Comparison of ENCODE assay signal across 23 mouse cellular contexts in genomic region chr17:26498626-26499025, GRCm38 (mm10).
A peak's percentile ranks its signal among the peaks of the same experiment; 100 is the strongest.
DNase-seq lines count a peak whose midpoint lies in the region; ATAC-seq and TF ChIP-seq lines count a peak whose summit lies in the region.
"Had no signal": no experiment of that assay in that cellular context is flagged by ENCODE, and none has a peak within 500 bp of the region (broad histone marks: within the 10 kb centered on the region; RNA-seq: fewer than 3 reads in every experiment).

No protein-coding gene starts in this region.

- H3K4me1 ChIP-seq in heart, embryonic 13.5 days = peaks cover 37% of the 10 kb centered on the region
- peaks cover 10% of the 10 kb centered on the region; the same call in 1 of the 2 replicates for H3K4me1 ChIP-seq in lung, postnatal 0 days (ENCODE audit: insufficient read depth, low read depth, low read length)
- peaks cover 25% of the 10 kb centered on the region for H3K4me1 ChIP-seq in lung, adult 2 months (ENCODE audit: control insufficient read depth, insufficient read depth, low read length)
- peaks cover 10% of the 10 kb centered on the region for H3K4me1 ChIP-seq in intestine, embryonic 16.5 days (ENCODE audit: control insufficient read depth, insufficient read depth, low read length)
- peaks cover 11% of the 10 kb centered on the region for H3K4me1 ChIP-seq in midbrain, embryonic 14.5 days (ENCODE audit: control insufficient read depth, insufficient read depth, low read length)

- H3K9me3 ChIP-seq in heart, embryonic 13.5 days = peaks cover 6% of the 10 kb centered on the region
- H3K9me3 ChIP-seq in lung, postnatal 0 days (ENCODE audit: low read length) = no peaks in the 10 kb centered on the region
- H3K9me3 ChIP-seq in intestine, embryonic 16.5 days (ENCODE audit: control insufficient read depth, low read length) = peaks cover 5% of the 10 kb centered on the region; the same call in 1 of the 2 replicates
- no peaks in the 10 kb centered on the region for H3K9me3 ChIP-seq in midbrain, embryonic 14.5 days (ENCODE audit: control insufficient read depth, low read length)
- H3K9me3 ChIP-seq: embryonic facial prominence, embryonic 15.5 days; intestine, embryonic 15.5 days had no signal

- peak overlapping the region; percentile 46; the same call in 1 of the 2 replicates for H3K27ac ChIP-seq in heart, embryonic 13.5 days (replicated peaks)
- H3K27ac ChIP-seq in lung, postnatal 0 days (ENCODE audit: low read length) = peak overlapping the region; percentile 88; the same call in 1 of the 2 replicates
- no peak overlapping the region for H3K27ac ChIP-seq in intestine, embryonic 16.5 days (ENCODE audit: low read length)
- H3K27ac ChIP-seq in midbrain, embryonic 14.5 days (replicated peaks; ENCODE audit: low read depth, low read length) = no peak overlapping the region
- H3K27ac ChIP-seq: embryonic facial prominence, embryonic 15.5 days; forebrain, embryonic 10.5 days; hindbrain, embryonic 10.5 days; hindbrain, embryonic 14.5 days; intestine, embryonic 15.5 days had no signal

- no peak for TF ChIP-seq CTCF in lung, postnatal 0 days (IDR thresholded peaks at IDR 0.05)
- no peak for TF ChIP-seq CTCF in lung, adult 2 months (IDR thresholded peaks at IDR 0.05; ENCODE audit: insufficient read depth, low read length)

- WGBS in heart, embryonic 13.5 days = 16% methylated on average over 1 of the region's 1 CpGs
- 23% methylated on average over 1 of the region's 1 CpGs for WGBS in lung, postnatal 0 days
- 16% methylated on average over 1 of the region's 1 CpGs for WGBS in lung, adult 2 months
- 43% methylated on average over 1 of the region's 1 CpGs for WGBS in intestine, embryonic 16.5 days
- WGBS in midbrain, embryonic 14.5 days = 50% methylated on average over 1 of the region's 1 CpGs

- H3K27me3 ChIP-seq in heart, embryonic 13.5 days (replicated peaks) = no peaks in the 10 kb centered on the region
- H3K27me3 ChIP-seq in lung, postnatal 0 days (replicated peaks; ENCODE audit: insufficient read depth, low read length) = no peaks in the 10 kb centered on the region
- H3K27me3 ChIP-seq in intestine, embryonic 16.5 days (replicated peaks; ENCODE audit: control insufficient read depth, insufficient read depth, low read length) = no peaks in the 10 kb centered on the region
- no peaks in the 10 kb centered on the region for H3K27me3 ChIP-seq in midbrain, embryonic 14.5 days (ENCODE audit: control insufficient read depth, insufficient read depth, low read length)
- H3K27me3 ChIP-seq: CH12.LX; embryonic facial prominence, embryonic 15.5 days; intestine, embryonic 15.5 days had no signal

- H3K4me2 ChIP-seq in heart, embryonic 13.5 days = no peak overlapping the region
- no peak overlapping the region for H3K4me2 ChIP-seq in lung, postnatal 0 days (replicated peaks; ENCODE audit: low read depth, low read length)
- H3K4me2 ChIP-seq in intestine, embryonic 16.5 days (ENCODE audit: low read depth, low read length) = no peak overlapping the region
- H3K4me2 ChIP-seq in midbrain, embryonic 14.5 days (ENCODE audit: low read length) = no peak overlapping the region
- H3K4me2 ChIP-seq: embryonic facial prominence, embryonic 15.5 days; hindbrain, embryonic 14.5 days; intestine, embryonic 15.5 days had no signal

- no peaks in the 10 kb centered on the region for H3K36me3 ChIP-seq in heart, embryonic 13.5 days
- H3K36me3 ChIP-seq in lung, postnatal 0 days (ENCODE audit: insufficient read depth, low read length) = no peaks in the 10 kb centered on the region
- no peaks in the 10 kb centered on the region for H3K36me3 ChIP-seq in intestine, embryonic 16.5 days (ENCODE audit: control insufficient read depth, insufficient read depth, low read length)
- H3K36me3 ChIP-seq in midbrain, embryonic 14.5 days (ENCODE audit: control insufficient read depth, insufficient read depth, low read length) = no peaks in the 10 kb centered on the region
- H3K36me3 ChIP-seq: embryonic facial prominence, embryonic 15.5 days; forebrain, embryonic 10.5 days; hindbrain, embryonic 10.5 days; intestine, embryonic 15.5 days had no signal

- no peak overlapping the region for H3K9ac ChIP-seq in heart, embryonic 13.5 days
- H3K9ac ChIP-seq in lung, postnatal 0 days (replicated peaks; ENCODE audit: low read depth) = no peak overlapping the region
- H3K9ac ChIP-seq in intestine, embryonic 16.5 days (ENCODE audit: low read depth, low read length) = no peak overlapping the region
- H3K9ac ChIP-seq in midbrain, embryonic 14.5 days (replicated peaks; ENCODE audit: low read length) = no peak overlapping the region
- H3K9ac ChIP-seq: embryonic facial prominence, embryonic 15.5 days; hindbrain, embryonic 14.5 days; intestine, embryonic 15.5 days had no signal

- peak; percentile 68 to 86 for DNase-seq in adrenal gland, adult (ENCODE audit: inconsistent age in 2 of 2, low spot score in 1 of 2)
- DNase-seq in adrenal gland, postnatal 25 days = no peak
- DNase-seq in heart, adult 9 months (ENCODE audit: low spot score in 2 of 2) = no peak
- no peak for DNase-seq in lung, postnatal 0 days (ENCODE audit: low spot score)
- DNase-seq in lung, adult 2 months = no peak
- DNase-seq in midbrain, embryonic 14.5 days = no peak
- DNase-seq: adrenal gland, postnatal 14 days; cerebellum, adult 11 months; cerebellum, adult 8-10 months; cerebellum, postnatal 14 days; embryo, embryonic 11 days; heart, adult 18-20 months; kidney, adult 2 months had no signal

- TF ChIP-seq POLR2A in lung, adult 2 months (IDR thresholded peaks at IDR 0.05; ENCODE audit: borderline replicate concordance, extremely low read depth, low read depth, low read length) = no peak

- no peak for TF ChIP-seq EP300 in lung, postnatal 0 days (IDR thresholded peaks at IDR 0.05)

- ATAC-seq in heart, embryonic 13.5 days (ENCODE audit: extremely low read depth, insufficient number of reproducible peaks, low FRiP score, low TSS enrichment) = no peak
- ATAC-seq in lung, postnatal 0 days = no peak
- no peak for ATAC-seq in intestine, embryonic 16.5 days
- no peak for ATAC-seq in midbrain, embryonic 14.5 days (ENCODE audit: low FRiP score, low TSS enrichment)
- ATAC-seq: forebrain, embryonic 14.5 days; intestine, embryonic 15.5 days had no signal

- H3K4me3 ChIP-seq in heart, embryonic 13.5 days = no peak overlapping the region
- H3K4me3 ChIP-seq in lung, postnatal 0 days (ENCODE audit: low read depth, low read length) = no peak overlapping the region
- no peak overlapping the region for H3K4me3 ChIP-seq in lung, adult 2 months (replicated peaks; ENCODE audit: extremely low read depth, low read depth, low read length)
- no peak overlapping the region for H3K4me3 ChIP-seq in intestine, embryonic 16.5 days (ENCODE audit: low read length)
- H3K4me3 ChIP-seq in midbrain, embryonic 14.5 days (replicated peaks; ENCODE audit: low read depth, low read length) = no peak overlapping the region
- H3K4me3 ChIP-seq: embryonic facial prominence, embryonic 15.5 days; erythroblast, embryonic 14.5 days; forebrain, embryonic 10.5 days; hindbrain, embryonic 10.5 days; intestine, embryonic 15.5 days had no signal

Comparison
In these comparisons a context has a peak if more than half of its experiments do, and no peak if none do; other contexts are left out.
1. DNase-seq: peak in adrenal gland, adult (2 of 2); none in adrenal gland, postnatal 25 days (single experiment), heart, adult 9 months (0 of 2), lung, postnatal 0 days (single experiment), lung, adult 2 months (single experiment) and midbrain, embryonic 14.5 days (single experiment).
2. H3K27ac ChIP-seq: peak in heart, embryonic 13.5 days (single experiment) and lung, postnatal 0 days (single experiment); none in intestine, embryonic 16.5 days (single experiment) and midbrain, embryonic 14.5 days (single experiment).